Mouse (Mus musculus): ENCODE data around the gene Pax5. TPM values are rescaled to one million over a fixed set of nuclear protein-coding genes. Genes with fewer than 3 reads are reported as not detected.

The Pax5 gene
- polyA plus RNA-seq, 1 experiment from 2014 or later: 0.08 TPM

Small RNA genes within 50 kb of the gene (microRNA-seq; reads per million reads assigned to microRNA genes)
- not detected for gene Mir5120 (ENCODE audit: borderline number of aligned reads)

Other genes starting within 250 kb of the Pax5 start
- 29.8 and 37.9 TPM in 2 replicates for gene Zcchc7, start 45.4 kb upstream of the Pax5 start, polyA plus RNA-seq (2014; fragmentation: Nextera tagmentation; extraction: Ambion mirVana)